Mouse (Mus musculus): ENCODE results near the gene Rnls. TPM values are rescaled to one million over a fixed set of nuclear protein-coding genes. Genes with fewer than 3 reads are reported as not detected.

The Rnls gene
- polyA plus RNA-seq, 1 experiment from 2014 or later = 1.3 TPM

GRCm38 (mm10) chr19:33159192-33159591 lies 232.9 kb downstream of the Rnls start:
- no peaks in the 10 kb centered on the region for H3K4me1 ChIP-seq (ENCODE audit: control insufficient read depth, low read depth, low read length)
- H3K36me3 ChIP-seq (ENCODE audit: control insufficient read depth, insufficient read depth) = no peaks in the 10 kb centered on the region
- no peak overlapping the region for H3K9ac ChIP-seq (ENCODE audit: low read depth, low read length)
- H3K4me2 ChIP-seq (ENCODE audit: low read depth, low read length) = no peak overlapping the region
- 64% methylated on average over 1 of the region's 1 CpGs for WGBS (ENCODE audit: insufficient replicate concordance)
- no peak overlapping the region for H3K4me3 ChIP-seq (ENCODE audit: low read depth, low read length)
- no peaks in the 10 kb centered on the region for H3K9me3 ChIP-seq (replicated peaks; ENCODE audit: control insufficient read depth, low read length)
- no peaks in the 10 kb centered on the region for H3K27me3 ChIP-seq (ENCODE audit: control insufficient read depth, insufficient read depth, low read depth, low read length)
- H3K27ac ChIP-seq (ENCODE audit: low read length) = no peak overlapping the region
- no peak for ATAC-seq (ENCODE audit: low read depth)

DNA sequence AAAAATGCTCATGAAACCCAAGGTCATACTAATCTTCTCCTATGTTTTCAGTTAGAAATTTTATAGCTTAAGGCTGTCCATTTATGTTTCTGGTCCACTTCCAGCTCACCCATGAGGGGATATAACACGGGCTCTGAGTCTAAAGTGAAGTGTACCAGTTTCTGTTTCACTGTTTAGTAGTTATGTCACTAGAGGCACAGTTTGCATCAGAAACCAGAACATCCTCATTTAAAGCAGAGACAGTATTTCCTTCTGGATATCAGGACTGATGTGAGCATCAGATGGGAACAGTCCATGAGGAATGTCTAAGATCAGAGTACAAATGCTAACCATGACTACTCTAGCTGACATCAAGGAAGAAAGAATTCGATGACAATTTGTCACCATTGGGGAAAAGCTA lies 233.9 kb downstream of the Rnls start:
- Histone ChIP-seq H3K9me3 (replicated peaks; ENCODE audit: control insufficient read depth, low read length) (no peaks in the 10 kb centered on the region), H3K4me3 (ENCODE audit: low read depth, low read length) (no peak overlapping the region), H3K27me3 (ENCODE audit: control insufficient read depth, insufficient read depth, low read depth, low read length) (no peaks in the 10 kb centered on the region), H3K4me1 (ENCODE audit: control insufficient read depth, low read depth, low read length) (no peaks in the 10 kb centered on the region), H3K4me2 (ENCODE audit: low read depth, low read length) (no peak overlapping the region), H3K27ac (ENCODE audit: low read length) (no peak overlapping the region), H3K36me3 (ENCODE audit: control insufficient read depth, insufficient read depth) (no peaks in the 10 kb centered on the region), H3K9ac (ENCODE audit: low read depth, low read length) (no peak overlapping the region)
- WGBS (ENCODE audit: insufficient replicate concordance) = 43% methylated on average over 2 of the region's 2 CpGs
- no peak for ATAC-seq (ENCODE audit: low read depth)

DNA sequence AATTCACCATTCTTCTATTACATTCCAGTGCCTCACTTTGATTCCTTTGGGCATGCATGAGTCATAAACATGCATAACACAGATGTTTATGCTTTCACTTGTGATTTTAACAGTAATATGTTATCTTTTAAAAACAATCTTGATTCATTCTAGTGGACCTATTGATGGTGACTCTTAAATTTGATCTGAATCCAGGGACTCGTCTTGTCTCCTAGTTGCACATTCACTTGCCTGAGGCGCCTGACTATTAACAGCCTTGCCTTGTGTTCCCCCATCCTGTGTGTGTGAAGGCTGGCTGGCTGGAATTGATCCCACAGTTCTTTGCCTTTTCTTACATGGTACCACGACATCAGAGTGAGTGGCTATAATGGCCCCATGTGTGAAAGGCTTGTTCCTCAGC lies 243.7 kb downstream of the Rnls start:
- Histone ChIP-seq H3K9ac (ENCODE audit: low read depth, low read length) (no peak overlapping the region), H3K27me3 (ENCODE audit: control insufficient read depth, insufficient read depth, low read depth, low read length) (no peaks in the 10 kb centered on the region), H3K4me1 (ENCODE audit: control insufficient read depth, low read depth, low read length) (no peaks in the 10 kb centered on the region), H3K4me2 (ENCODE audit: low read depth, low read length) (no peak overlapping the region), H3K4me3 (ENCODE audit: low read depth, low read length) (no peak overlapping the region), H3K36me3 (ENCODE audit: control insufficient read depth, insufficient read depth) (no peaks in the 10 kb centered on the region), H3K9me3 (replicated peaks; ENCODE audit: control insufficient read depth, low read length) (no peaks in the 10 kb centered on the region), H3K27ac (ENCODE audit: low read length) (no peak overlapping the region)
- 57% methylated on average over 3 of the region's 3 CpGs for WGBS (ENCODE audit: insufficient replicate concordance)
- ATAC-seq (ENCODE audit: low read depth) = no peak

DNA sequence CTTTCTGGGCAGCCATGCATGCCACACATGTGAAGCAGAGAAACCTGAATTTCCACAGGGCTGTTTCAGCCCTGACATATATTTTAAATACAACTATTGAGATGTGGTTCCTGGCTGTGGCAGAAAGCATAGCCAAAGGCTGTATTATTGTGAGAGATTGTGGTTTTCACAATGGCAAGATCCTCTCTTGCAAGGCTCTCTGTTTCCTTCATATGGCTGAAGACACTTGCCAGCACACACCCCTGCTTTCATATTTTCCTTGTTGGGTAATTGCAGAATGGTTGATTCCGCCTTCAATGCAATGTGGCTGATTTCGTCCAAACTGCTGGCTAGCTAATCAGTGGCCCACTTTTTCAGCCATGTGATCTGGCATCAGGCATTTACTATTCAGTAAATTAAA lies 248.9 kb downstream of the Rnls start:
- Histone ChIP-seq H3K9me3 (replicated peaks; ENCODE audit: control insufficient read depth, low read length) (no peaks in the 10 kb centered on the region), H3K9ac (ENCODE audit: low read depth, low read length) (no peak overlapping the region), H3K27ac (ENCODE audit: low read length) (no peak overlapping the region), H3K36me3 (ENCODE audit: control insufficient read depth, insufficient read depth) (no peaks in the 10 kb centered on the region), H3K4me3 (ENCODE audit: low read depth, low read length) (no peak overlapping the region), H3K27me3 (ENCODE audit: control insufficient read depth, insufficient read depth, low read depth, low read length) (no peaks in the 10 kb centered on the region), H3K4me2 (ENCODE audit: low read depth, low read length) (no peak overlapping the region), H3K4me1 (ENCODE audit: control insufficient read depth, low read depth, low read length) (no peaks in the 10 kb centered on the region)
- no peak for ATAC-seq (ENCODE audit: low read depth)
- WGBS (ENCODE audit: insufficient replicate concordance) = 57% methylated on average over 2 of the region's 2 CpGs

DNA sequence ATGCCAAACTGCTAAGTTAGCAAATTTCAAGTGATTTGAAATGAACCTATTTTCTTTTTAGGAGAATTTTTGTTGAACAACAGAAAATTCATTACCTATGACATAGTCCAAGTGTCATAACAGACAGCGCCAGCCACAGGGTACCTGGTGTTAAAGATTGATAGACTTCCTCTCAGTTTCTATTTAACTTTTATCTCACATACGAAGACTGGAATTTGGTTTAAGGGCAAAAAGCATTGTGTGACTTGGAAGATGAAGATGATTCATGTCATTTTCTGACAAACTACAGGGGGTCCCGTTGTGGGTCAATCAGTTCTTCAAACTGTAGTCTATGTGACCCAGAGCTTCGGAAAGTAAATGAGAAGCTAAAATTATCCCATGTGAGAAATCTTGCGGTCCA lies 254.8 kb downstream of the Rnls start:
- H3K27me3 ChIP-seq (ENCODE audit: control insufficient read depth, insufficient read depth, low read depth, low read length) = no peaks in the 10 kb centered on the region
- no peaks in the 10 kb centered on the region for H3K36me3 ChIP-seq (ENCODE audit: control insufficient read depth, insufficient read depth)
- H3K27ac ChIP-seq (ENCODE audit: low read length) = no peak overlapping the region
- H3K4me3 ChIP-seq (ENCODE audit: low read depth, low read length) = no peak overlapping the region
- ATAC-seq (ENCODE audit: low read depth) = no peak
- no peak overlapping the region for H3K4me2 ChIP-seq (ENCODE audit: low read depth, low read length)
- H3K9me3 ChIP-seq (replicated peaks; ENCODE audit: control insufficient read depth, low read length) = no peaks in the 10 kb centered on the region
- H3K9ac ChIP-seq (ENCODE audit: low read depth, low read length) = no peak overlapping the region
- WGBS (ENCODE audit: insufficient replicate concordance) = 64% methylated on average over 5 of the region's 5 CpGs
- no peaks in the 10 kb centered on the region for H3K4me1 ChIP-seq (ENCODE audit: control insufficient read depth, low read depth, low read length)

- Histone ChIP-seq H3K27me3 (ENCODE audit: control insufficient read depth, insufficient read depth, low read depth, low read length) (no peaks in the 10 kb centered on the region), H3K9ac (ENCODE audit: low read depth, low read length) (no peak overlapping the region), H3K4me2 (ENCODE audit: low read depth, low read length) (no peak overlapping the region), H3K4me1 (ENCODE audit: control insufficient read depth, low read depth, low read length) (no peaks in the 10 kb centered on the region), H3K9me3 (replicated peaks; ENCODE audit: control insufficient read depth, low read length) (no peaks in the 10 kb centered on the region), H3K4me3 (ENCODE audit: low read depth, low read length) (no peak overlapping the region), H3K36me3 (ENCODE audit: control insufficient read depth, insufficient read depth) (no peaks in the 10 kb centered on the region), H3K27ac (ENCODE audit: low read length) (no peak overlapping the region)
- ATAC-seq (ENCODE audit: low read depth) = no peak
- WGBS (ENCODE audit: insufficient replicate concordance) = 60% methylated on average over 6 of the region's 6 CpGs
These were observed 269.4 kb downstream of the Rnls start for GRCm38 (mm10) chr19:33122611-33123226.

GRCm38 (mm10) chr19:33119947-33120346 lies 272.1 kb downstream of the Rnls start:
- Histone ChIP-seq H3K27ac (ENCODE audit: low read length) (no peak overlapping the region), H3K27me3 (ENCODE audit: control insufficient read depth, insufficient read depth, low read depth, low read length) (no peaks in the 10 kb centered on the region), H3K4me3 (ENCODE audit: low read depth, low read length) (no peak overlapping the region), H3K4me2 (ENCODE audit: low read depth, low read length) (no peak overlapping the region), H3K9ac (ENCODE audit: low read depth, low read length) (no peak overlapping the region), H3K9me3 (replicated peaks; ENCODE audit: control insufficient read depth, low read length) (no peaks in the 10 kb centered on the region), H3K4me1 (ENCODE audit: control insufficient read depth, low read depth, low read length) (no peaks in the 10 kb centered on the region), H3K36me3 (ENCODE audit: control insufficient read depth, insufficient read depth) (no peaks in the 10 kb centered on the region)
- 26% methylated on average over 5 of the region's 5 CpGs for WGBS (ENCODE audit: insufficient replicate concordance)
- ATAC-seq (ENCODE audit: low read depth) = no peak

DNA sequence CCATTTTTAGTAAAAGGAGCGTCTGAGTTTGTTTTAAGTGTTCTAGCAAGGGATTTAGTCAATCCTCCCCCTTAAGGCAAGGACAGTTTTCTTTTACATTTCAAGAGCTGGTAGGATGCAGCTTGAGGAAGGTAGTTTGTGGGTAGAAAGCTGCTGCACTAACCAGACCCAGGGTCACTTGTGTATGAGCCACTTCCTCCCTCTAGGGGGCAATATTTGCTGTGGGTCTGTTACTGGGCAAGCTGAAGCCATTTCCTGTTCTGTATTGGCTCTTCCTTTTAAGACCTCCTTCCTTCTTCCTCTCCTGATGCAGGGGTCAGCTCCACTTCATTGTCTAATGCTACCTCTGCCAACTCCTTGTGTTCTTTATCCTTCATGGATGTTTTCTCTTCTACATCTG lies 273.2 kb downstream of the Rnls start:
- H3K4me2 ChIP-seq (ENCODE audit: low read depth, low read length) = no peak overlapping the region
- no peaks in the 10 kb centered on the region for H3K4me1 ChIP-seq (ENCODE audit: control insufficient read depth, low read depth, low read length)
- H3K27me3 ChIP-seq (ENCODE audit: control insufficient read depth, insufficient read depth, low read depth, low read length) = no peaks in the 10 kb centered on the region
- no peaks in the 10 kb centered on the region for H3K9me3 ChIP-seq (replicated peaks; ENCODE audit: control insufficient read depth, low read length)
- H3K27ac ChIP-seq (ENCODE audit: low read length) = no peak overlapping the region
- no peaks in the 10 kb centered on the region for H3K36me3 ChIP-seq (ENCODE audit: control insufficient read depth, insufficient read depth)
- no peak overlapping the region for H3K9ac ChIP-seq (ENCODE audit: low read depth, low read length)
- ATAC-seq (ENCODE audit: low read depth) = no peak
- 58% methylated on average over 1 of the region's 1 CpGs for WGBS (ENCODE audit: insufficient replicate concordance)
- no peak overlapping the region for H3K4me3 ChIP-seq (ENCODE audit: low read depth, low read length)

DNA sequence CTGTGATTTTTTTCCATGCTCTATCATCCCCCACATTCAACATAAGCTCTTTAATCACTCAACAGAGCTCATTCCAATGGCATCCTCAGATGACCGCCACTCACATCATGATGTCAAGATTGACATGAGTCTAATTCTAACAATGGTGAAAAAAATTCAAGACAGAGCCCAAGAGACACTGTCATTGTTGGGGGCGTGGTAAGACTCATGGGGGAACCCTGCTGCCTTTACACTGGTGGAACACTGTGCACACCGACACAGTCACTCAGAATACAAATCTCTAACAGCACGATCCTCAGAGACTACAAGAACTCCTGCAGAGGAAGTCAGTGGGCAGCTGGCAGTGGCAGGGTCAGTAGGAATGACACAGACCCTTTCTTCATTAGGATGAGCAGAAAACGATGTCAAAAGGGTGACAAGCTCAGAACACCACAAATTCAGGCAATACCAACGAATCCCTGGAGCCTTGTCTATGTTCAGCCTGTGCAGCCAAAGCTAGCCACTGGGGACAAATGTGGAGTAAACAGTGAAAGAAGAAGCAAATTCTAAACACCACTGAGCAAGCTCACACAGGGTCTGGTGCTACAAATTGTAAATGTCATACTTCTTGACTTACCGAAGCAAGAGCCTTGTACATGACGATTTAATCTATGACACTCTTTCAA lies 277.3 kb downstream of the Rnls start:
- Histone ChIP-seq H3K9ac (ENCODE audit: low read depth, low read length) (no peak overlapping the region), H3K9me3 (replicated peaks; ENCODE audit: control insufficient read depth, low read length) (no peaks in the 10 kb centered on the region), H3K4me1 (ENCODE audit: control insufficient read depth, low read depth, low read length) (no peaks in the 10 kb centered on the region), H3K27ac (ENCODE audit: low read length) (no peak overlapping the region), H3K4me2 (ENCODE audit: low read depth, low read length) (no peak overlapping the region), H3K27me3 (ENCODE audit: control insufficient read depth, insufficient read depth, low read depth, low read length) (no peaks in the 10 kb centered on the region), H3K36me3 (ENCODE audit: control insufficient read depth, insufficient read depth) (no peaks in the 10 kb centered on the region), H3K4me3 (ENCODE audit: low read depth, low read length) (no peak overlapping the region)
- ATAC-seq (ENCODE audit: low read depth) = no peak
- 49% methylated on average over 8 of the region's 8 CpGs for WGBS (ENCODE audit: insufficient replicate concordance)

Data from liver, embryonic 16.5 days (tissue).